Mouse (Mus musculus) stomach, embryonic 15.5 days (tissue): ENCODE measurements around the gene Rnf7. TPM values are rescaled to one million over a fixed set of nuclear protein-coding genes. Genes with fewer than 3 reads are reported as not detected.

Experiments used
- ATAC-seq: fragments of 200-750 bp; cut with Nextera tagmentation; 2 replicates; pipeline ENCODE4 v1.8.0; 2017; ENCODE audit warnings: low read depth, moderate number of reproducible peaks, moderate TSS enrichment; ENCODE audit not compliant: insufficient read depth, low FRiP score
- H3K27ac ChIP-seq: fragments of 300-500 bp; sonication (generic); 2 replicates; pipeline ENCODE4 v1.5.1; 2015; ENCODE audit warnings: mild to moderate bottlenecking, inconsistent platforms
- H3K27me3 ChIP-seq: fragments of 300-500 bp; sonication (generic); replicated peaks from 2 replicates; pipeline ENCODE4 v1.6.1; 2015; ENCODE audit warnings: inconsistent platforms
- H3K36me3 ChIP-seq: fragments of 300-500 bp; sonication (generic); 2 replicates; pipeline ENCODE4 v1.6.1; 2015; ENCODE audit warnings: inconsistent platforms
- H3K4me1 ChIP-seq: fragments of 300-500 bp; sonication (generic); 2 replicates; pipeline ENCODE4 v1.6.1; 2015; ENCODE audit warnings: inconsistent platforms
- H3K4me2 ChIP-seq: fragments of 300-500 bp; sonication (generic); 2 replicates; pipeline ENCODE4 v1.6.1; 2015; ENCODE audit warnings: mild to moderate bottlenecking, inconsistent platforms
- H3K4me3 ChIP-seq: fragments of 300-500 bp; sonication (generic); replicated peaks from 2 replicates; pipeline ENCODE4 v1.5.1; 2015; ENCODE audit warnings: inconsistent platforms
- H3K9ac ChIP-seq: fragments of 300-500 bp; sonication (generic); 2 replicates; pipeline ENCODE4 v1.6.1; 2015; ENCODE audit warnings: inconsistent platforms
- H3K9me3 ChIP-seq: fragments of 300-500 bp; sonication (generic); 2 replicates; pipeline ENCODE4 v1.6.1; 2016; ENCODE audit warnings: inconsistent platforms
- WGBS: fragments of 180-500 bp; shearing (Covaris S2); methylation state at CpG from one replicate; pipeline ENCODE4 v1.1.7; 2015; 5-methylcytosine and 5-hydroxymethylcytosine counted together
- polyA plus RNA-seq: library from polyadenylated mRNA; unstranded; fragments of >200 nt; fragmentation: Nextera tagmentation; extraction: Ambion mirVana; gene quantifications from 2 replicates; pipeline ENCODE4 v1.2.1, GENCODE M21; 2015

The Rnf7 gene
- polyA plus RNA-seq, 1 experiment from 2014 or later, result 201 TPM

DNA sequence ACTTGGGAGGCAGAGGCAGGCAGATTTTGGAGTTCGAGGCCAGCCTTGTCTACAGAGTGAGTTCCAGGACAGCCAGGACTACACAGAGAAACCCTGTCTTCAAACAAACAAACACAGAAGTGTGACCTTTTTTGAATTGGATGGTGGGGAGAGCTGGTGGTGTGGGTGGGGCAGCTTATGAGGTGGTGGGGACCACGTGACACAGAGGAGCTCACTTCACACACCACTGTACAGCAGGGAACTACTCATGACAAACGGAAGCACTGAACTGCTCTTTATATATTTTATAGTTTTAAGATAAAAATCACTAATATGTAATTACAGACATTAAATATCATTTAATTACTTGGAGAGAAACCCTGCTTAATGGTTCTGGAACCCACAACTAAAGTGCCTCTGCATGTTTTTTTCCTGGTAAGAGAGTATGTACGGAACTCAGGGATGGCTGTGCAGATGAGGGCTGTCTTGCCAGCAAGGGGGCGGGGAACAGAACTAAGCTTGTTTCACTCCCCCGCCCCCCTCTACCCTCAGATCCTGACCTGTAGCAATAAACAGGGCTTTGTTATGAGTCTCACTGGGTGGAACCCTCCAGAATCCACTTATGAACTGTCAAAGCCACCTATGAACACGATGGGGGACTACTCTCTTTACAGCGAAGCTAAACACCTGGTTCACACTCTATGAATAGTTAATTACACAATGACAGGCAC is 8.8 kb downstream of the Rnf7 start:
- no peak for ATAC-seq
- H3K9ac ChIP-seq, result no peak overlapping the region
- 66% methylated on average over 8 of the region's 8 CpGs for WGBS

DNA sequence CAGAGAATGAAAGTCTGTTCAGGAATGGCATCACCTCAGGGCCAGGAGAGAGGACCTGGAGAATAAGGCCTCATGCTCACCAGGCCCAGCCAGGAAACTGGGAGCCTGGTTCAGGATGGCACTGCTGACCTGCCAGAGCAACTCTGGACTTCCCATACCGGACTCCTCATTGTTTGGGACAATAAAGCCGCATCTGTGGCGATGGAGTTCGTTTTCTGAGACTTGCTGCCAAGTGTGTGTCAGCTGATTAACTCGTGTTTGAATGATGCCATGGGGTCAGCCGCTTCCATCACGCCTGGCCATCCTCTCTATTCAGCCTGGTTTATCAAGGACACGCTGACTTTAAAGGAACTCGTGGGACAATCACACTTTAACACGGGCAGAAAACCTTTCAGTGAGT is 14.8 kb downstream of the Rnf7 start:
- H3K27me3 ChIP-seq, result no peaks in the 10 kb centered on the region
- ATAC-seq, result no peak
- no peak overlapping the region for H3K4me2 ChIP-seq
- H3K4me3 ChIP-seq, result no peak overlapping the region
- no peak overlapping the region for H3K27ac ChIP-seq
- 74% methylated on average over 10 of the region's 10 CpGs for WGBS
- no peak overlapping the region for H3K9ac ChIP-seq
- no peaks in the 10 kb centered on the region for H3K4me1 ChIP-seq
- 0 out of 2 replicates have a peak, but pooled peaks cover 11% of the 10 kb centered on the region for H3K36me3 ChIP-seq
- no peaks in the 10 kb centered on the region for H3K9me3 ChIP-seq

More for the DNA sequence above, 8.8 kb downstream of the Rnf7 start:
- no peak overlapping the region for H3K27ac ChIP-seq
- no peaks in the 10 kb centered on the region for H3K27me3 ChIP-seq
- H3K4me2 ChIP-seq, result no peak overlapping the region
- H3K4me1 ChIP-seq, result 0 out of 2 replicates have a peak, but pooled peaks cover 4% of the 10 kb centered on the region
- no peaks in the 10 kb centered on the region for H3K9me3 ChIP-seq
- no peak overlapping the region for H3K4me3 ChIP-seq
- H3K36me3 ChIP-seq, result peaks cover 17% of the 10 kb centered on the region; the same call in 1 of the 2 replicates

DNA sequence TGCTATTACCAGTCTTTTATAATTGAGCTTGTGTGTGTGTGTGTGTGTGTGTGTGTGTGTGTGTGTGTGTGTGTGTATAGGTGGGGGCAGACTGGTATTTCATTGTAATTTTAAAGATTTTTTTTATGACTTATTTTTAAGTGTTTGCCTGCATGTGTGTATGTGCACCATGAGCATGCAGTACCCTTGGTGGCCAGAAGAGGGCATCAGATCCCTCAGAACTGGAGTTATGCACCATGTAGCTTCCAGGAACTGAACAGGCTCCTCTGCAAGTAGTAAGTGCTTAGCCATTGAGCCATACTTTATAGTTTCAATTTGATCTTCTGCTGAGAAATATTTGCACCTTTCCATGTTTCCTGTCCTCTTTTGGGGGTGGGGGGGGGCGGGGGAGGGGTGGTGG is 16.9 kb downstream of the Rnf7 start:
- Histone ChIP-seq H3K9ac (no peak overlapping the region), H3K9me3 (no peaks in the 10 kb centered on the region), H3K27ac (no peak overlapping the region), H3K4me2 (no peak overlapping the region), H3K27me3 (no peaks in the 10 kb centered on the region), H3K4me1 (no peaks in the 10 kb centered on the region), H3K36me3 (no peaks in the 10 kb centered on the region), H3K4me3 (no peak overlapping the region)
- WGBS, result 40% methylated on average over 1 of the region's 1 CpGs
- no peak for ATAC-seq

GRCm38 (mm10) chr9:96460117-96460865 is 18.2 kb downstream of the Rnf7 start:
- H3K9me3 ChIP-seq, result no peaks in the 10 kb centered on the region
- H3K36me3 ChIP-seq, result no peaks in the 10 kb centered on the region
- 81% methylated on average over 10 of the region's 10 CpGs for WGBS
- no peak overlapping the region for H3K9ac ChIP-seq
- no peak overlapping the region for H3K4me3 ChIP-seq
- no peak overlapping the region for H3K27ac ChIP-seq
- H3K4me2 ChIP-seq, result no peak overlapping the region
- no peak for ATAC-seq
- H3K4me1 ChIP-seq, result no peaks in the 10 kb centered on the region
- H3K27me3 ChIP-seq, result no peaks in the 10 kb centered on the region

- H3K27ac ChIP-seq, result no peak overlapping the region
- no peak for ATAC-seq
- H3K36me3 ChIP-seq, result no peaks in the 10 kb centered on the region
- 75% methylated on average over 8 of the region's 8 CpGs for WGBS
- no peaks in the 10 kb centered on the region for H3K4me1 ChIP-seq
- no peaks in the 10 kb centered on the region for H3K9me3 ChIP-seq
- H3K9ac ChIP-seq, result no peak overlapping the region
- H3K4me3 ChIP-seq, result no peak overlapping the region
- H3K4me2 ChIP-seq, result no peak overlapping the region
- H3K27me3 ChIP-seq, result no peaks in the 10 kb centered on the region
Measured at GRCm38 (mm10) chr9:96455618-96456017, 22.9 kb downstream of the Rnf7 start.

GRCm38 (mm10) chr9:96452956-96453355 is 25.5 kb downstream of the Rnf7 start:
- H3K4me2 ChIP-seq, result no peak overlapping the region
- no peaks in the 10 kb centered on the region for H3K27me3 ChIP-seq
- WGBS, result 70% methylated on average over 4 of the region's 4 CpGs
- no peaks in the 10 kb centered on the region for H3K9me3 ChIP-seq
- no peak overlapping the region for H3K9ac ChIP-seq
- no peak for ATAC-seq
- no peak overlapping the region for H3K27ac ChIP-seq
- H3K36me3 ChIP-seq, result no peaks in the 10 kb centered on the region
- no peak overlapping the region for H3K4me3 ChIP-seq
- H3K4me1 ChIP-seq, result no peaks in the 10 kb centered on the region

DNA sequence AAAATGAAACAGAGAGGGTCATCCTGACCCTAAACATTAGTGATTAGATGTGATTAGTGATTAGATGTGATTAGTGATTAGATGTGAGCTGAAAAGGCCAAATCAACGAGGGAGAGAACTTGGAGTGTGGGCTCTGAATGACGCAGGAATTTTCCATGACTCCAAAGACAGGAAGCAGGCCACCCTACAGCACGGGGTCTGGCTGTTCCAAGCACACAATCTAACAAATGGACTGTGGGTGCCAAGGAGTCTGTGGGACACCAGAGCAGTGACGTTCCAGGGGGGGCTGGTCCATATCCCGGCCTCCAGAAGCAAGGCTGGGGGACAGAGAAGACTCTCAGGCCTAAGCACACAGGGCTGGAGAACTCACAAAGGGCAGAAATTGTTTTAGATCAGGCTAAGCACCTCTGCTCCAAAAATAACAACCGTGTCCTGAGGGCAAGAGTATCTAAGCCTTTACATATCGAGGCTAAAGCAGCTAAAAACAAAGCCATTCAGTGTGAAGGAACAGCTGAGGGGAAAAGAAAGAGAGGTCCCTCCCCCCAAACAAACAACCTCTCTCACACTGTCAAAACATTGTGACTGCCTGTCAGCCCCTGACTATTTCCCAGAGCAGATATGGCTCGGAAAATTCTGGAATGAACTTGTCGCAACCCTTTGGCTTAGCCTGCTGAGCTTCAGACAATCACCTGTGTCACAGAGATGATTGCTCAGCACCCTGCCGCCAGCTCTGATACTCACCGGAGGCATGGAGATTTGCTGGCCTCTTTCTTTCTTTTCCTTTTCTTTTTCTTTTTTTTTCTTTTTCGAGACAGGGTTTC is 27.4 kb downstream of the Rnf7 start:
- no peak overlapping the region for H3K4me3 ChIP-seq
- H3K9me3 ChIP-seq, result no peaks in the 10 kb centered on the region
- H3K4me1 ChIP-seq, result no peaks in the 10 kb centered on the region
- 45% methylated on average over 12 of the region's 12 CpGs for WGBS
- peak; percentile 50; the same call in 1 of the 2 replicates for ATAC-seq
- H3K27ac ChIP-seq, result no peak overlapping the region
- no peaks in the 10 kb centered on the region for H3K27me3 ChIP-seq
- H3K9ac ChIP-seq, result no peak overlapping the region
- no peaks in the 10 kb centered on the region for H3K36me3 ChIP-seq
- H3K4me2 ChIP-seq, result no peak overlapping the region

- ATAC-seq, result no peak
- Histone ChIP-seq H3K27me3 (no peaks in the 10 kb centered on the region), H3K4me2 (no peak overlapping the region), H3K9ac (no peak overlapping the region), H3K9me3 (no peaks in the 10 kb centered on the region), H3K4me1 (no peaks in the 10 kb centered on the region), H3K36me3 (no peaks in the 10 kb centered on the region), H3K4me3 (no peak overlapping the region), H3K27ac (no peak overlapping the region)
- WGBS, result 81% methylated on average over 9 of the region's 9 CpGs
Measured at GRCm38 (mm10) chr9:96449514-96449913, 29.0 kb downstream of the Rnf7 start.

DNA sequence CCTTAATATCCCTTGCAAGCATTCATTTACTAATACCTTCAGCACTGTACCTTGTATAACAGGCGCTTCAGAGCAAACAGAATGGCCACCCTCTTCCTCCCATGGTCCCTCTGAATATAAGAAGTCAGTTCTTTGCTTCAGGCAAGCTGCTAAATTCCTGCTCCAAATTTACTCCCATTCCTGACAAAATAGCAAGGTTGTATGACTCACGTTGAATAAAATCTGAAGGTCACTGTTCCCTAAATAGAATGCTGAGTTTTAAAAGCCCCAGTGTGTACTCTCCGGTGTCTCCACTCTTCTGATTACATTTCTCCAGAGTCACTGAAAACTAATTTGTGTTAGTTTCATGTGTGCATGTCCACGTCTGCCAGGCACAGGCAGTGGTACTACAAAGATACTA is 33.1 kb downstream of the Rnf7 start:
- H3K27me3 ChIP-seq, result no peaks in the 10 kb centered on the region
- no peak overlapping the region for H3K4me2 ChIP-seq
- H3K27ac ChIP-seq, result no peak overlapping the region
- no peak for ATAC-seq
- no peaks in the 10 kb centered on the region for H3K9me3 ChIP-seq
- H3K9ac ChIP-seq, result no peak overlapping the region
- H3K4me1 ChIP-seq, result no peaks in the 10 kb centered on the region
- H3K36me3 ChIP-seq, result no peaks in the 10 kb centered on the region
- H3K4me3 ChIP-seq, result no peak overlapping the region
- 48% methylated on average over 4 of the region's 4 CpGs for WGBS

- WGBS, result 24% methylated on average over 10 of the region's 10 CpGs
- H3K9ac ChIP-seq, result no peak overlapping the region
- H3K4me2 ChIP-seq, result no peak overlapping the region
Measured at GRCm38 (mm10) chr9:96442081-96442480, 36.4 kb downstream of the Rnf7 start.

GRCm38 (mm10) chr9:96438334-96438871 is 40.1 kb downstream of the Rnf7 start:
- no peak overlapping the region for H3K9ac ChIP-seq
- H3K9me3 ChIP-seq, result no peaks in the 10 kb centered on the region
- ATAC-seq, result peak; percentile 44
- H3K27me3 ChIP-seq, result no peaks in the 10 kb centered on the region
- WGBS, result 3% methylated on average over 8 of the region's 8 CpGs
- H3K4me3 ChIP-seq, result peak overlapping the region; percentile 47
- H3K27ac ChIP-seq, result peak overlapping the region; percentile 81
- H3K4me1 ChIP-seq, result peaks cover 21% of the 10 kb centered on the region
- H3K4me2 ChIP-seq, result peak overlapping the region; percentile 91
- no peaks in the 10 kb centered on the region for H3K36me3 ChIP-seq

More at GRCm38 (mm10) chr9:96442081-96442480, 36.4 kb downstream of the Rnf7 start:
- H3K4me1 ChIP-seq, result peaks cover 17% of the 10 kb centered on the region
- no peak for ATAC-seq
- no peak overlapping the region for H3K4me3 ChIP-seq
- H3K9me3 ChIP-seq, result no peaks in the 10 kb centered on the region
- no peaks in the 10 kb centered on the region for H3K27me3 ChIP-seq
- H3K27ac ChIP-seq, result no peak overlapping the region
- H3K36me3 ChIP-seq, result no peaks in the 10 kb centered on the region
